Mouse (Mus musculus) layer of hippocampus, adult 2 months (tissue): Measurements from ENCODE around the gene Ifi209. TPM values are rescaled to one million over a fixed set of nuclear protein-coding genes. Genes with fewer than 3 reads are reported as not detected.
"Not testable (repeated sequence)": the region's sequence is repeated elsewhere in the genome, so short reads cannot be mapped to it uniquely, and the experiment has no call there.

Experiments
- DNase-seq, 2 experiments: peaks; one replicate each; pipeline ENCODE4 v3.0.0; 2022; ENCODE audit warnings: low spot score in 2 of 2
- H3K27ac ChIP-seq: fragments of 200-600 bp; 2 replicates; pipeline ENCODE4 v1.8.1; 2022
- H3K4me3 ChIP-seq: fragments of 200-600 bp; 2 replicates; pipeline ENCODE4 v1.8.1; 2022; ENCODE audit warnings: mild to moderate bottlenecking
- CTCF ChIP-seq: fragments of 200-600 bp; conservative IDR thresholded peaks from 2 replicates; pipeline ENCODE4 v1.8.1; 2022; ENCODE audit warnings: antibody characterized with exemption, mild to moderate bottlenecking, moderate library complexity
- long read RNA-seq, 2 experiments: library from polyadenylated mRNA; stranded (forward); transcript quantifications; one replicate each; pipeline ENCODE4 v2.0.0; 2021; ENCODE audit warnings: borderline mapping rate in 2 of 2
- microRNA-seq, 2 experiments: library from miRNA; unstranded; fragments of <30 nt; microRNA quantifications; one replicate each; pipeline ENCODE4 v1.2.0; 2021
- total RNA-seq, 2 experiments: library from RNA; stranded (reverse); gene quantifications; 2 replicates each; pipeline ENCODE4 v1.2.3; 2021

The Ifi209 gene
- not detected for total RNA-seq
- long read RNA-seq, experiment 1, result 0 reads
- long read RNA-seq, experiment 2, result 0 reads

DNA sequence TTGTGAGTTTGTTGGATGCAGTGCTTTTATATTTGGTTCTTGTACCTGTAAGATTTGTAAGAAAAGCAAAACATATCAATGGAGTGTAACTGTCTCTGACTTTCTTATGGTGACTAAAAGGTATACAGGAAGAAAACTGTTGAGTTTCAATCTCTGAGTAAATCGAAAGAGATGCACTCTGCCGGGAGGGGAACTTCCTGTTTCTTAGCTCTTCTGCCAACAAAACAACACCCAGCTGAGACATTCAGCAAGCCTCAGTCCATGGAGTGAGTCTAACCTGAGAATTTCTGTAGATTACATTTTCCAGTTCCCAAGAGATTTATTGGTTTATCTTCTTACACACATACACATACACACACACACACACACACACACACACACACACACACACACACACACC is at the start of gene Ifi209:
TSS of gene Ifi209 (plus strand) at position 296 of the 400 bp plus-strand sequence.
- H3K4me3 ChIP-seq, H3K27ac ChIP-seq, DNase-seq: not testable (repeated sequence)

DNA sequence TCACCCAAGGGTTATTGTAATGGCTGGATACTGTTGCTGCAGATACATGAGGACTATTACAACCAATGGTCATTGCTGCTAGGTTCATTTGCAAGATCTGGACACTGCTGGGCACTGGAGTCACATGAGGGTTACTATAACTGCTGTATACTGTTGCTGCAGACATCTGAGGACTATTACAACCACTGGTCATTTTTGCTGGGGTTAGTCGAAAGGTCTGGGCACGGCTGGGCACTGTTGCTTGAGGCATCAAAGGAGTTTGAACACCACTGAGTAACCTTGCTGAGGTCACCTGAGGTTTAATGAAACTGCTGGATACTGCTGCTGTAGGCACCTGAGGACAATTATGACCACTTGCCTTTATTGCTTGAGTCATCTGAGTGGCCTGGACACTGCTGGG is 41.0 kb upstream of the Ifi209 start:
- not testable (repeated sequence) for H3K27ac ChIP-seq, DNase-seq, H3K4me3 ChIP-seq

GRCm38 (mm10) chr1:173598838-173599494 is 31.8 kb upstream of the Ifi209 start, which contains the start of gene Ifi213:
Ifi213 (minus strand) TSS chr1:173599274.
- H3K27ac ChIP-seq, DNase-seq: not testable (repeated sequence)

DNA sequence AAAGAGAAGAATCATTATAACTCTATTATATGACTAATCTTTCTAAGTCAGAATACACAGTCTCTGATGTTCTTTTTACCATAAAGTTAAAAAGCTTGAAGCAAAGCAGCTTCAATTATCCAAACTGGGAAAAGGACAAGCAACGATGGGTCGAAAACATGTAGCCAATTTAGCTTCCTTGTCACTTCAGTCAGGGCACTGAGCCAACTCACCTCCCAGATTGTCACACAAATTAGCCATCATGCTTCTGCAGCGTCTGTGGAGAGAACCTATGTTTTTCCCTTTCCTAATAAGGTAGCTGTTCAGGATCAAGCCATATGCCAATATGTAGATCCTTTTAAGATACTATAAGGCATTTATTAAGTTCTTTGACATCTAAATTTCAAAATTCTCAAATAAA is 20.4 kb upstream of the Ifi209 start:
- not testable (repeated sequence) for H3K4me3 ChIP-seq, DNase-seq, H3K27ac ChIP-seq

More at GRCm38 (mm10) chr1:173598838-173599494, 31.8 kb upstream of the Ifi209 start, which contains the start of gene Ifi213:
- H3K4me3 ChIP-seq, result not testable (repeated sequence)

- H3K27ac ChIP-seq, DNase-seq, H3K4me3 ChIP-seq: not testable (repeated sequence)
Measured at GRCm38 (mm10) chr1:173622216-173622615, 8.5 kb upstream of the Ifi209 start.

DNA sequence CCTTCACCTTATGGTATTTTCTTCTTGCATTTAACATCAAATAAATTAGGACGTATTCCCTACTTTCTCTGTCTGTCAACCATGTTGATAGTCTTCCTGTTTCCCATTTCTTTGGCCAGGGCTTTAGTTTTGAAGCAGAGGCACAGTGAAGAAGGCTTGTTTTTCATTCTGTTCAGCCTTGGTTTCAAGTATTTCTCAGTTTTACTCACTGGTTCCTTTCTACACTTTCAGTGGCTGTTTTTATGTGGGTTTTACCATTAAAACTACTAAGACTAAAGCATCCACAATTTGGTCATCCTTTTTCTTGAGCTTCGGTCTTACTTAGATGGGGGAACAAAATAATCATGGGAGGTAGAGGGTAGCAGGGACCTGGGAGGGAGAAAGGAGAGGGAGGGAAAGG is 6.7 kb upstream of the Ifi209 start:
- no peak overlapping the region for H3K4me3 ChIP-seq
- no peak overlapping the region for H3K27ac ChIP-seq
- no peak for DNase-seq
- TF ChIP-seq CTCF, result no peak

GRCm38 (mm10) chr1:173626686-173627085 is 4.0 kb upstream of the Ifi209 start:
- no peak for DNase-seq
- Histone ChIP-seq H3K4me3 (no peak overlapping the region), H3K27ac (no peak overlapping the region)
- TF ChIP-seq CTCF, result no peak

DNA sequence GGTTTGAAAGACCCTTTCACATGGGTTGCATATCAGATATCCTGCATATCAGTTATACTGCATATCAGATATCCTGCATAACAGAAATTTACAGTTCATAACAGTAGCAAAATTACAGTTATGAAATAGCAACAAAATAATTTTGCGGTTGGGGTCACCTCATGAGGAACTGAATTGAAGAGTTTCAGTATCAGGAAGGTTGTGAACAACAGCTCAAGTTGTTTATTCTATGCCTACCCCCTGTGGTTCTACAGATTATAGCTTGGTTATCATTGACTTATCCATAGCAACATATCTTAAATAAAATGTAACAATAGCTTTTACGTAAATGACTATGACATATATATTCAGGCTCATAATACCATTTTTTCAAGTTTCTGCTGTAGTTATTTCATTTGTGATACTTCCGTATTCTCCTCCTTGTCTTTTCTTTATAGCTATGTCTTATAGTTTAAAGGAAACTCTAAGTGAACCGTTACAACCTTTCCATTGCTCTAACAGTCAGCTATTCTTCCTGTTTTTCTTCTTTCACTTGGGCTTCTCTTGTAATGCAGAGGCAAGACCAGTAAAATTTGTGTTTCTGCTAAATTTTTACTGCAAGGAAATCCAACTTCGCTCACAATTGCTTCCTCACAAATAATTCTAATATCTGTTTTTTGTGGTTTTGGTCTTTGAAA is 3.4 kb downstream of the Ifi209 start:
- no peak overlapping the region for H3K4me3 ChIP-seq
- DNase-seq, result no peak
- no peak for TF ChIP-seq CTCF
- no peak overlapping the region for H3K27ac ChIP-seq

DNA sequence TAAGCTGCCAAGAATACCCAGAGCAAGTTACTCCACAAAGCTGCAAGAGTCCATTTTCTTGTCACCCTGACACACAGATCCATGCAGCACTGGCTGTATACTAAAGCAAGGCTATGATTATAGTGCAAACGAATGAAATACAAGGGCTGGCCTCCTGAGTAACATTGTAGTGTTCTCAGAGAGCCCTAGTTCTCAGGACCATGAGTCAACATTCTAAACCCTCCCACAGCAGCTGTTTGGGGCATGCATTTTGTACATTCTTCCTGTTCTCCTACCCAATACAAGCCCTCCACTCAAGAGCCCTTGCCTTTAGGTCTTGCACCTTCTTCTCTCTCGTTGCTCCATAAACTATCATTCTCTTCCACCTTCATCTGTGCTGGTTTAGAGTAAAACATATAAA is 14.7 kb downstream of the Ifi209 start:
- no peak for DNase-seq
- no peak overlapping the region for H3K4me3 ChIP-seq
- H3K27ac ChIP-seq, result no peak overlapping the region
- no peak for TF ChIP-seq CTCF

GRCm38 (mm10) chr1:173657973-173658372 is 27.3 kb downstream of the Ifi209 start:
- Histone ChIP-seq H3K27ac (no peak overlapping the region), H3K4me3 (no peak overlapping the region)
- no peak for TF ChIP-seq CTCF
- no peak for DNase-seq

GRCm38 (mm10) chr1:173673458-173674097 is 42.9 kb downstream of the Ifi209 start, which contains the start of gene Ifi208:
Ifi208 (plus strand) TSS chr1:173673675.
- not testable (repeated sequence) for H3K4me3 ChIP-seq, DNase-seq, H3K27ac ChIP-seq

GRCm38 (mm10) chr1:173678605-173679004 is 47.9 kb downstream of the Ifi209 start:
- DNase-seq, result not testable (repeated sequence)

DNA sequence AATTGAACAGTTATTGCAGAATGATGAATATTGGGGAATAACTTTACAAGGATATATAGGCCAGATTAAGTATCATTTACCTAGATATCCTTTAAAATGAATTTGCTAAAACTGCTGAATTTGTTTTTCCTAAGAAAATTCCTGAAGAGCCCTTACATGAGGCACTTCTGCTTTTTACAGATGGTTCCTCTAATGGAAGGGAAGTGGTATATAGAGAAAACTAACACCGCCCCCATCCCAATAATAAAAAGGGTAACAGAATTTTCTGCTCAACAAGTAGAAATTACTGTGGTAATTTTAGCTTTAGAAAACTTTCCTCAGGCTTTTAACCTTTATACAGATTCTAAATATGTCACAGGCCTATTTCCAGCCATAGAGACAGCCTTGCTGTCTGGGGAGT is 63.6 kb downstream of the Ifi209 start:
- H3K4me3 ChIP-seq, result no peak overlapping the region
- no peak overlapping the region for H3K27ac ChIP-seq
- TF ChIP-seq CTCF, result no peak
- no peak for DNase-seq

More at GRCm38 (mm10) chr1:173678605-173679004, 47.9 kb downstream of the Ifi209 start:
- H3K4me3 ChIP-seq, H3K27ac ChIP-seq: not testable (repeated sequence)

Small RNA genes lying within 50 kb of the gene (microRNA-seq; reads per million reads assigned to microRNA genes)
- gene Gm44339, result 0 reads per million in 2 experiments

Other genes starting within 250 kb of the Ifi209 start
- not detected for gene Ifi206, start 139.9 kb upstream of the Ifi209 start, total RNA-seq
- gene Ifi214, start 95.0 kb upstream of the Ifi209 start, total RNA-seq, result not detected
- gene Ifi213, start 31.6 kb upstream of the Ifi209 start, total RNA-seq, result not detected
- not detected for gene Ifi208, start 42.8 kb downstream of the Ifi209 start, total RNA-seq
- under 1 TPM; 0.12 to 0.20 TPM for gene Ifi207, start 110.8 kb downstream of the Ifi209 start, total RNA-seq
- gene Ifi204, start 136.0 kb downstream of the Ifi209 start, total RNA-seq, result under 1 TPM; 0.26 to 0.27 TPM